Mouse (Mus musculus): Measurements from ENCODE around the gene Nuak1. TPM values are rescaled to one million over a fixed set of nuclear protein-coding genes. Genes with fewer than 3 reads are reported as not detected.

Gene Nuak1
- polyA plus RNA-seq, 1 experiment from 2014 or later, result 0.13 TPM

- peaks cover 24% of the 10 kb centered on the region for H3K27me3 ChIP-seq (ENCODE audit: insufficient read depth, low read length)
- H3K4me2 ChIP-seq (ENCODE audit: low read depth, low read length), result peak overlapping the region; percentile 89
- DNase-seq (no peak), ATAC-seq (peak; percentile 36)
- H3K36me3 ChIP-seq (replicated peaks; ENCODE audit: insufficient read depth, low read length), result no peaks in the 10 kb centered on the region
- peak overlapping the region; percentile 94; the same call in 1 of the 2 replicates for H3K27ac ChIP-seq (ENCODE audit: low read depth)
- WGBS (ENCODE audit: insufficient replicate concordance), result under 1% methylated on average over 32 of the region's 32 CpGs
- H3K4me3 ChIP-seq (ENCODE audit: low read depth, low read length), result peak overlapping the region; percentile 66
- peak overlapping the region; percentile 90 for H3K9ac ChIP-seq (replicated peaks)
- H3K9me3 ChIP-seq (ENCODE audit: low read length), result no peaks in the 10 kb centered on the region
- TF ChIP-seq CTCF (IDR thresholded peaks at IDR 0.05; ENCODE audit: low read depth) (no peak), EP300 (IDR thresholded peaks at IDR 0.05; ENCODE audit: low read depth) (no peak)
- peaks cover 6% of the 10 kb centered on the region for H3K4me1 ChIP-seq (ENCODE audit: insufficient read depth)
These were observed 236 bp downstream of the Nuak1 start for GRCm38 (mm10) chr10:84440181-84440540.

GRCm38 (mm10) chr10:84439228-84439596, 1.2 kb downstream of the Nuak1 start:
- ATAC-seq (no peak), DNase-seq (no peak)
- Histone ChIP-seq H3K27me3 (ENCODE audit: insufficient read depth, low read length) (peaks cover 24% of the 10 kb centered on the region), H3K9ac (replicated peaks) (no peak overlapping the region), H3K9me3 (ENCODE audit: low read length) (no peaks in the 10 kb centered on the region), H3K36me3 (replicated peaks; ENCODE audit: insufficient read depth, low read length) (no peaks in the 10 kb centered on the region), H3K27ac (ENCODE audit: low read depth) (no peak overlapping the region), H3K4me1 (ENCODE audit: insufficient read depth) (peaks cover 6% of the 10 kb centered on the region), H3K4me3 (ENCODE audit: low read depth, low read length) (peak overlapping the region; percentile 66; the same call in 1 of the 2 replicates), H3K4me2 (ENCODE audit: low read depth, low read length) (peak overlapping the region; percentile 89)
- TF ChIP-seq CTCF (IDR thresholded peaks at IDR 0.05; ENCODE audit: low read depth) (no peak), EP300 (IDR thresholded peaks at IDR 0.05; ENCODE audit: low read depth) (no peak)
- WGBS (ENCODE audit: insufficient replicate concordance), result 45% methylated on average over 7 of the region's 7 CpGs

GRCm38 (mm10) chr10:84438466-84439227, 1.8 kb downstream of the Nuak1 start:
- peaks cover 24% of the 10 kb centered on the region for H3K27me3 ChIP-seq (ENCODE audit: insufficient read depth, low read length)
- no peak for ATAC-seq

GRCm38 (mm10) chr10:84438049-84438422, 2.4 kb downstream of the Nuak1 start:
- H3K9me3 ChIP-seq (ENCODE audit: low read length), result no peaks in the 10 kb centered on the region
- H3K36me3 ChIP-seq (replicated peaks; ENCODE audit: insufficient read depth, low read length), result no peaks in the 10 kb centered on the region
- no peak overlapping the region for H3K4me3 ChIP-seq (ENCODE audit: low read depth, low read length)
- no peak for ATAC-seq
- peaks cover 24% of the 10 kb centered on the region for H3K27me3 ChIP-seq (ENCODE audit: insufficient read depth, low read length)
- WGBS (ENCODE audit: insufficient replicate concordance), result 0% methylated on average over 7 of the region's 7 CpGs
- no peak overlapping the region for H3K9ac ChIP-seq (replicated peaks)
- peak; percentile 91 for DNase-seq
- no peak overlapping the region for H3K27ac ChIP-seq (ENCODE audit: low read depth)
- no peak for TF ChIP-seq EP300 (IDR thresholded peaks at IDR 0.05; ENCODE audit: low read depth)
- peak; percentile 94 for TF ChIP-seq CTCF (IDR thresholded peaks at IDR 0.05; ENCODE audit: low read depth)
- H3K4me1 ChIP-seq (ENCODE audit: insufficient read depth), result peaks cover 6% of the 10 kb centered on the region
- peak overlapping the region; percentile 40 for H3K4me2 ChIP-seq (ENCODE audit: low read depth, low read length)

More at GRCm38 (mm10) chr10:84438466-84439227, 1.8 kb downstream of the Nuak1 start:
- TF ChIP-seq EP300 (IDR thresholded peaks at IDR 0.05; ENCODE audit: low read depth) (no peak), CTCF (IDR thresholded peaks at IDR 0.05; ENCODE audit: low read depth) (no peak)
- Histone ChIP-seq H3K4me3 (ENCODE audit: low read depth, low read length) (0 out of 2 replicates have a peak overlapping the region, but pooled peaks have one; percentile 66), H3K4me2 (ENCODE audit: low read depth, low read length) (peak overlapping the region; percentile 89), H3K9ac (replicated peaks) (no peak overlapping the region), H3K36me3 (replicated peaks; ENCODE audit: insufficient read depth, low read length) (no peaks in the 10 kb centered on the region), H3K27ac (ENCODE audit: low read depth) (no peak overlapping the region), H3K4me1 (ENCODE audit: insufficient read depth) (peaks cover 6% of the 10 kb centered on the region), H3K9me3 (ENCODE audit: low read length) (no peaks in the 10 kb centered on the region)
- no peak for DNase-seq
- WGBS (ENCODE audit: insufficient replicate concordance), result 40% methylated on average over 19 of the region's 19 CpGs

GRCm38 (mm10) chr10:84437166-84438048, 3.0 kb downstream of the Nuak1 start:
- no peak overlapping the region for H3K9ac ChIP-seq (replicated peaks)
- H3K4me3 ChIP-seq (ENCODE audit: low read depth, low read length), result no peak overlapping the region
- H3K9me3 ChIP-seq (ENCODE audit: low read length), result no peaks in the 10 kb centered on the region
- peaks cover 6% of the 10 kb centered on the region for H3K4me1 ChIP-seq (ENCODE audit: insufficient read depth)
- H3K27ac ChIP-seq (ENCODE audit: low read depth), result no peak overlapping the region
- peaks cover 24% of the 10 kb centered on the region for H3K27me3 ChIP-seq (ENCODE audit: insufficient read depth, low read length)
- no peaks in the 10 kb centered on the region for H3K36me3 ChIP-seq (replicated peaks; ENCODE audit: insufficient read depth, low read length)
- ATAC-seq (no peak), DNase-seq (no peak)
- no peak for TF ChIP-seq CTCF (IDR thresholded peaks at IDR 0.05; ENCODE audit: low read depth)
- no peak for TF ChIP-seq EP300 (IDR thresholded peaks at IDR 0.05; ENCODE audit: low read depth)
- 53% methylated on average over 14 of the region's 14 CpGs for WGBS (ENCODE audit: insufficient replicate concordance)
- H3K4me2 ChIP-seq (ENCODE audit: low read depth, low read length), result 0 out of 2 replicates have a peak overlapping the region, but pooled peaks have one; percentile 18

- H3K27ac ChIP-seq (ENCODE audit: low read depth), result no peak overlapping the region
These were observed 4.5 kb downstream of the Nuak1 start for GRCm38 (mm10) chr10:84435930-84436329.

More at GRCm38 (mm10) chr10:84435930-84436329, 4.5 kb downstream of the Nuak1 start:
- H3K9ac ChIP-seq (replicated peaks), result no peak overlapping the region
- TF ChIP-seq CTCF (IDR thresholded peaks at IDR 0.05; ENCODE audit: low read depth), result no peak
- TF ChIP-seq EP300 (IDR thresholded peaks at IDR 0.05; ENCODE audit: low read depth), result no peak
- no peak overlapping the region for H3K4me3 ChIP-seq (ENCODE audit: low read depth, low read length)
- WGBS (ENCODE audit: insufficient replicate concordance), result 59% methylated on average over 11 of the region's 11 CpGs
- H3K9me3 ChIP-seq (ENCODE audit: low read length), result no peaks in the 10 kb centered on the region
- H3K36me3 ChIP-seq (replicated peaks; ENCODE audit: insufficient read depth, low read length), result no peaks in the 10 kb centered on the region
- peaks cover 20% of the 10 kb centered on the region for H3K27me3 ChIP-seq (ENCODE audit: insufficient read depth, low read length)
- ATAC-seq, result no peak
- DNase-seq, result no peak
- H3K4me2 ChIP-seq (ENCODE audit: low read depth, low read length), result no peak overlapping the region
- peaks cover 2% of the 10 kb centered on the region; the same call in 1 of the 2 replicates for H3K4me1 ChIP-seq (ENCODE audit: insufficient read depth)
